Mouse (Mus musculus) spleen, adult 2 months (tissue): Measurements from ENCODE around the gene Xk.
"Not testable (repeated sequence)": the region's sequence is repeated elsewhere in the genome, so short reads cannot be mapped to it uniquely, and the experiment has no call there.

Experiments
- CTCF ChIP-seq: fragments of 200-500 bp; IDR thresholded peaks from 2 replicates; pipeline ENCODE4 v1.5.1; 2011; ENCODE audit warnings: mild to moderate bottlenecking, inconsistent platforms; ENCODE audit not compliant: insufficient read depth, insufficient read length, insufficient replicate concordance; ENCODE audit errors: extremely low read depth
- POLR2A ChIP-seq: fragments of 200-500 bp; IDR thresholded peaks from 2 replicates; pipeline ENCODE4 v1.6.1; 2011; ENCODE audit warnings: low read depth, low read length, inconsistent platforms

DNA sequence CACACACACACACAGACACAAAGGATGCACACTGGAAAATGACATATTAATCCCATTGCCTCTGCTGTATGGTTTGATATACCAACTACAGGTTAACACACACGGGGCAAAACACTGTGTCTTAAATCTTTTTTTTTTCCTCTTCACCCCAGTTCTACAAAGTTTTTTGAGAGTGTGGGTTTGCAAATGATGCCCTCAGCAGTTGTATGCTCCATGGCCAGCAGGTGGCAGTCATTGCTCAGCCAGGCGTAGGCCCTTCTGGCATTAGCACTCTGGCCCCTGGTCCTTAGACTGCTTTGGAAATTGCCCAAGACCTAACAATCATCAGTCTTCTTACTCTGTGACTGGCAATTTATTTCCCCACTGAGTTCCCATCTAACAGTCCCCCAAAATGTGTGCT lies 60.5 kb downstream of the Xk start:
- not testable (repeated sequence) for TF ChIP-seq POLR2A, CTCF
